Mouse (Mus musculus) bone marrow, adult 2 months (tissue): ENCODE results near the gene Nav2.

Experiments used
- CTCF ChIP-seq: fragments of 200-500 bp; IDR thresholded peaks from 2 replicates; pipeline ENCODE4 v1.5.1; 2011; ENCODE audit warnings: low read length, control low read depth; ENCODE audit not compliant: control insufficient read depth, insufficient read depth
- POLR2A ChIP-seq: fragments of 200-500 bp; IDR thresholded peaks from 2 replicates; pipeline ENCODE4 v1.6.1; 2011; ENCODE audit warnings: low read depth, mild to moderate bottlenecking, control low read depth, low read length, borderline replicate concordance; ENCODE audit not compliant: control insufficient read depth

DNA sequence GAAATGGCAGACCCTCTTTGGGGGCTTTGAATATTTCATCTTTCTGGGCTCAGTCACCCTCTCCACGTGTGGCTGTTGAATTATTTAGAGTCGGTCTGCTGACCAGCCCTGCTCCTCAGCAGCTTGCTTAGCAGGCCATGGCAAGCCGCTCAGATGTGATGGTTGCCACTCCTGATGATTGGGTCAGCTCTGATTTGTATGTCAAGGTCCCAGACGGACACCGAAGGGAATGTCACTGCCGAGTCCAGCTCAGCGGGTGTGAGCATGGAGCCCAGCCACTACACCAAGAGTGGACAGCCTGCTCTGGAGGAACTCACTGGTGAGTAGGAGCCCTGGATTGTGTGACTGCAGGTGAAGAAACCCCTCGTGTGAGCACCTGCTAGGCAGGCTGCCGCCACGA is 549.4 kb downstream of the Nav2 start:
- TF ChIP-seq POLR2A (no peak), CTCF (no peak)
